Mouse (Mus musculus) lung, postnatal 4 days (tissue): Measurements from ENCODE around the gene Dynlt1b.
"Not testable (repeated sequence)": the region's sequence is repeated elsewhere in the genome, so short reads cannot be mapped to it uniquely, and the experiment has no call there.

Experiments
- DNase-seq, 2 experiments: peaks; one replicate each; pipeline ENCODE4 v3.0.0; 2021

The Dynlt1b gene

GRCm38 (mm10) chr17:6467638-6468461 lies 37.9 kb downstream of the Dynlt1b start:
- DNase-seq, result peak; percentile 15 to 60

GRCm38 (mm10) chr17:6470031-6470430 lies 40.1 kb downstream of the Dynlt1b start:
- not testable (repeated sequence) for DNase-seq

DNA sequence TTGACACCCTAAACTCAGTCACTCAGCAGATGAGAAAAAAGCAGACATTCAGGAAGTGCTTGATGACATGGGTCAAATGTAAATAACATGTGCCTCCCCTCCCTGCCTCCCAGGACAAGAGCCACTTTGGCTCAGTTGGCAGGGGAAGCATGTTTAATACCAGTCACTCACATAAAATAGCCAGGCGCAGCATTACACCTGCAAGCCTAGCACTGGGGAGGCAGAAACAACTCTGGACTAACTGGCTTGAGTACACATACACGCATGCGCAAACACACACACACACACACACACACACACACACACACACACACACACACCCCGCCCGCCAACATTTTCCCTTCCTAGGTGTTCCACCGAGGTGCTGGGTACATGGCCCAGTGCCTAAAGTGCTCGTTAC lies 40.8 kb downstream of the Dynlt1b start:
- peak in 1 of 2 experiments; percentile 41 for DNase-seq

GRCm38 (mm10) chr17:6475270-6475669 lies 45.4 kb downstream of the Dynlt1b start:
- DNase-seq, result not testable (repeated sequence)

GRCm38 (mm10) chr17:6475913-6476312 lies 46.0 kb downstream of the Dynlt1b start:
- not testable (repeated sequence) for DNase-seq

DNA sequence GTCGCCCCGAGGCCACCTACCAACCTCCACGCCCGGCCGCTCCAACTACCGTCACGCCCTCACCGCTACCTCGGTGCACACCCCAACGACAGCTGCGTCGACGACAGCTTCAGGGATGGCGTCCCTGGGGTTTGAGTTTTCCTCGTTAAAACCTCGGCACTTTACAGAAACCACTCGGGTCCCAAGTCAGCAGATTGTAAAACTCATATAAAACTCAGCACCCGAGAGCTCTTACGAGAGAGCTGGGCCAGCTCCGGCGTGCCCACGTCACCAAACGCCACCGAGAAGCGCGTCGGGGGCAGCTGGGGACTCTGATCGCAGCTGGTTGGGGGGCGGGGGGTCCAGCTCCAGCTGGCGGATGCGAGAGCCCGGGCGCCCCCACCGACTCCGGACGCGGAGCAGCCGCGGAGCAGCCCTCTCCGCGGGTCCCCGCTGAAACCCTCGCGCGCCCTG lies 46.6 kb downstream of the Dynlt1b start:
- DNase-seq, result peak in 1 of 2 experiments; percentile 22

DNA sequence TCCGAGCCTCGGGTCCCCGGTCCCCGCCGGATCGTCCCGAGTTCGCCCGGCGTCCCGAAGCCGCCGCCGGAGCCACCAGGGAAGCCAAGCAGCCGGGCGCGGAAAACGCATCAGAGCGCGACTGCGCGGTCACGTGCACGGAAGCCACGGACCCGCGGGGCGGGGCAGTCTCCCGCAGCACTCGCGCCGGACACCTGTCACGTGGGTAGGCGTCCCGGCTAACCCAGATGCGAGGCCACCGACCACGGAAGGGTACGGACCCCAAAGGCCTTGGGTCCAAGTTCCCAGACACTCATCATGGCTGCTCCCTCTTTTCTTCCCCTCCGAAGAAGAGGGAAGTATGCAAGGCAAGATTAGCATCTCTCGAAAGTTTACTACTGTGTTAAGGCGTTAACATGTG lies 47.1 kb downstream of the Dynlt1b start:
- not testable (repeated sequence) for DNase-seq

DNA sequence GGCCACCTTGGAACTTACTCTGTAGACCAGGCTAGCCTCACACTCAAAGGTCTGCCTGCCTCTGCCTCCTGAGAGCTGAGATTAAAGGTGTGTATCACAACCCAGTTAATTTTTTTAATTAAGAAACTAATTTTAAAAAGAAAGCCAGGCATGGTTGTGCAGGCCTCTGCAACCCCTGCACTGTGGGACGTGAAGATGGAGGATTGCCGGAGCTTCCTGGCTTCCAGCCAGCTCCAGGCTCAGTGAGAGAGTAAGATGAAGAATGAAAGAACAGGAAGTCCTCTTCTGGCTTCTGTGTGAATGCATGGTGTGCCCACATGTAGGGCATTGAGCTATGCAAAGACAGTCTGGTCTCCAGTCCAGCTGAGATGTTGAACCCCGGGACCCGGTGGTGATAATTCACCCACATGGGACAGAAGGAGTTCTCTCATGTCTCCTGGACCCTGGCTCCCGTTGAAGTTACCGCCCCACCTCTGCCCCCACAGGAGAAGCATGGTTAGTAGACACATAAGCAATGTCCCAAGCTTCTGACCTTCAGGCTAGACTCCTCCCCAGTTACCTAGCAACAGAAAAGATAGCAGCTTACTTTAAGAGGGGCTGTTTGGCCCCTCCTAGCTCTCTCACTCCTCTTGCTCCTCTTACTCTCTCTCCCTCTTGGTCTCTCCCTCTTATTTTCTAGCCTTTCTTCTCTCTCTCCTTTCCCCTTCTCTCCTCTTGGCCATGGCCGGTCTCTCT lies 51.1 kb downstream of the Dynlt1b start:
- not testable (repeated sequence) for DNase-seq

DNA sequence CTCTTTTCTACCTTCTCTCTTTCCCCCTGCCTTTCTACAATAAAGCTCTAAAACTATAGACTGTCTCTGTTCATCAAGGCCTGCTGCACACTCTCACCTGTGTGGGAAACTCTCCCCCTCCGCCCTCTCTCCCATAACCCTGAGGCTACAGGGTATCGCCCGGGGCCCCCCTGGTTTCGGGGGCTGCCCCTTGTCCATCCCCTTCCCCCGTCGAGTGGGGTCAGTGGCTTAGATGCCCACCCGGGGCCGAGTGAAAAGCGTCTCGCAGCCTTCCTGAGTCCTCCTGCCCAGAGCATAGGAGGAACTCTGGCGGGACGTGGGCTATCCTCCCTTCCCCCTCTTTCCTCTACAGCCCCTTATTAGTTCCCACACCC lies 51.7 kb downstream of the Dynlt1b start:
- DNase-seq, result not testable (repeated sequence)

GRCm38 (mm10) chr17:6482248-6482647 lies 52.3 kb downstream of the Dynlt1b start:
- DNase-seq, result not testable (repeated sequence)
